Mouse (Mus musculus): Measurements from ENCODE around the gene Blm.

- TF ChIP-seq CTCF (conservative IDR thresholded peaks at IDR 0.05; ENCODE audit: low read length), result no peak
- TF ChIP-seq NANOG (IDR thresholded peaks at IDR 0.05; ENCODE audit: borderline replicate concordance, low read length), result no peak
Observed at GRCm38 (mm10) chr7:80439789-80440488, 95.0 kb downstream of the Blm start.
